Mouse (Mus musculus): ENCODE measurements around the gene Aifm1. TPM values are rescaled to one million over a fixed set of nuclear protein-coding genes. Genes with fewer than 3 reads are reported as not detected.

The Aifm1 gene
- total and polyA plus RNA-seq, 3 experiments: 7.0 to 71.4 (median 48.8) TPM

- DNase-seq (ENCODE audit: low spot score): no peak
- Histone ChIP-seq H3K4me3 (ENCODE audit: low read depth, low read length) (no peak overlapping the region), H3K36me3 (replicated peaks) (peaks cover 77% of the 10 kb centered on the region), H3K4me1 (ENCODE audit: insufficient read depth, low read depth, low read length) (no peaks in the 10 kb centered on the region), H3K27me3 (ENCODE audit: insufficient read depth, low read length) (no peaks in the 10 kb centered on the region), H3K9me3 (replicated peaks) (no peaks in the 10 kb centered on the region)
- no peak for TF ChIP-seq TAL1 (conservative IDR thresholded peaks at IDR 0.05; ENCODE audit: low read depth, low read length)
- TF ChIP-seq CTCF (IDR thresholded peaks at IDR 0.05; ENCODE audit: low read depth, low read length): no peak
- no peak for TF ChIP-seq GATA2 (IDR thresholded peaks at IDR 0.05; ENCODE audit: borderline replicate concordance, low read depth, low read length)
- TF ChIP-seq GATA1 (IDR thresholded peaks at IDR 0.05; ENCODE audit: borderline replicate concordance, low read length): no peak
- TF ChIP-seq POLR2AphosphoS5 (IDR thresholded peaks at IDR 0.05; ENCODE audit: insufficient replicate concordance, low read depth, low read length): no peak
- no peak for ATAC-seq (ENCODE audit: extremely low read depth, insufficient number of reproducible peaks, low FRiP score, poor library complexity, severe bottlenecking)
Measured at GRCm38 (mm10) chrX:48481687-48482086, 31.7 kb downstream of the Aifm1 start.

DNA sequence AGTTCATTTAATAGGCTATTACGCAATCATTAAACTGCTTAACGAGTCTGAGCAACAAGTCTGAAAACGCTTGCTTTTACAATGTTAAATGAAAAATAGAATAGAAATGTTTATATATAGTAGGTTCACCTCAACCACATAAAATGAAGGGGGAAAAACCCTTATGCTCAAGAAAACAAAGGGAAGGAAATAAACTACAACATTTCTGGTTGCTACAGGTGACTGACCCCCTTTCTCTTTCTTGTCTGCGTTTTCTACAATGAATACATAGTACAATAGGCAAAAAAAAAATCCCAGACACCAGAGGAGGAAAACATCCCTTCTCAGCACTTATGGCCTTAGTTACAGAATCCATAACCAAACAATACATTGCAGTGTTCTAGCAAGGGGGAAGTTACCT lies 32.3 kb downstream of the Aifm1 start:
- Histone ChIP-seq H3K4me3 (ENCODE audit: low read depth, low read length) (no peak overlapping the region), H3K36me3 (replicated peaks) (peaks cover 80% of the 10 kb centered on the region), H3K4me1 (ENCODE audit: insufficient read depth, low read depth, low read length) (no peaks in the 10 kb centered on the region), H3K27me3 (ENCODE audit: insufficient read depth, low read length) (no peaks in the 10 kb centered on the region), H3K9me3 (replicated peaks) (no peaks in the 10 kb centered on the region)
- ATAC-seq (ENCODE audit: extremely low read depth, insufficient number of reproducible peaks, low FRiP score, poor library complexity, severe bottlenecking) (no peak), DNase-seq (ENCODE audit: low spot score) (no peak)
- TF ChIP-seq POLR2AphosphoS5 (IDR thresholded peaks at IDR 0.05; ENCODE audit: insufficient replicate concordance, low read depth, low read length) (no peak), GATA2 (IDR thresholded peaks at IDR 0.05; ENCODE audit: borderline replicate concordance, low read depth, low read length) (no peak), TAL1 (conservative IDR thresholded peaks at IDR 0.05; ENCODE audit: low read depth, low read length) (no peak), GATA1 (IDR thresholded peaks at IDR 0.05; ENCODE audit: borderline replicate concordance, low read length) (no peak)

GRCm38 (mm10) chrX:48467355-48467946 lies 45.9 kb downstream of the Aifm1 start:
- ATAC-seq (ENCODE audit: extremely low read depth, insufficient number of reproducible peaks, low FRiP score, poor library complexity, severe bottlenecking): no peak

GRCm38 (mm10) chrX:48466174-48466573 lies 47.2 kb downstream of the Aifm1 start:
- H3K4me1 ChIP-seq (ENCODE audit: insufficient read depth, low read depth, low read length): peaks cover 13% of the 10 kb centered on the region
- no peak for ATAC-seq (ENCODE audit: extremely low read depth, insufficient number of reproducible peaks, low FRiP score, poor library complexity, severe bottlenecking)
- H3K4me3 ChIP-seq (ENCODE audit: low read depth, low read length): no peak overlapping the region
- no peak for TF ChIP-seq GATA1 (IDR thresholded peaks at IDR 0.05; ENCODE audit: borderline replicate concordance, low read length)
- no peak for DNase-seq (ENCODE audit: low spot score)
- H3K9me3 ChIP-seq (replicated peaks): no peaks in the 10 kb centered on the region
- no peaks in the 10 kb centered on the region for H3K36me3 ChIP-seq (replicated peaks)
- H3K27me3 ChIP-seq (ENCODE audit: insufficient read depth, low read length): no peaks in the 10 kb centered on the region

More at GRCm38 (mm10) chrX:48467355-48467946, 45.9 kb downstream of the Aifm1 start:
- DNase-seq (ENCODE audit: low spot score): no peak
- no peaks in the 10 kb centered on the region for H3K9me3 ChIP-seq (replicated peaks)
- H3K36me3 ChIP-seq (replicated peaks): no peaks in the 10 kb centered on the region
- TF ChIP-seq GATA2 (IDR thresholded peaks at IDR 0.05; ENCODE audit: borderline replicate concordance, low read depth, low read length): no peak
- no peak for TF ChIP-seq CTCF (IDR thresholded peaks at IDR 0.05; ENCODE audit: low read depth, low read length)
- no peak for TF ChIP-seq GATA1 (IDR thresholded peaks at IDR 0.05; ENCODE audit: borderline replicate concordance, low read length)
- no peak for TF ChIP-seq POLR2AphosphoS5 (IDR thresholded peaks at IDR 0.05; ENCODE audit: insufficient replicate concordance, low read depth, low read length)
- peaks cover 8% of the 10 kb centered on the region for H3K4me1 ChIP-seq (ENCODE audit: insufficient read depth, low read depth, low read length)
- no peaks in the 10 kb centered on the region for H3K27me3 ChIP-seq (ENCODE audit: insufficient read depth, low read length)
- H3K4me3 ChIP-seq (ENCODE audit: low read depth, low read length): no peak overlapping the region

DNA sequence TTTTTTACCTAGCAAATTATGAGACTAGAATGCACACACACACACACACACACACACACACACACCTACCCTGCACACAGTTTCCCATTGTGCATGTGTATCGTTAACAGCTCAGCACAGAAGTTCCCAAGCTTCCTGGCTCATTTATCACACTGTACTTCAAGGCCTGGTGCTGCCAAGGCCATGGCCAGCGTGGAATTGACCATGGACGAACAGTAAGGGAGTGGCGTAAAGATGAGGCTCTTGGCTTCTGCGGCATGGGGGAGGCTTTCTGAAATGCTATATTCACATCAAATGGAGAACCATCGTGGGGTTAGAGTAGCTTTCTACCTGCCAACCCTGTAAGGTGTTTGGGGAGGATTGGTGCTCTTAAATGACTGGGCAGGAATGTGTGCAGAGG lies 48.9 kb downstream of the Aifm1 start:
- no peak for ATAC-seq (ENCODE audit: extremely low read depth, insufficient number of reproducible peaks, low FRiP score, poor library complexity, severe bottlenecking)
- no peak for TF ChIP-seq GATA1 (IDR thresholded peaks at IDR 0.05; ENCODE audit: borderline replicate concordance, low read length)
- Histone ChIP-seq H3K4me3 (ENCODE audit: low read depth, low read length) (no peak overlapping the region), H3K27me3 (ENCODE audit: insufficient read depth, low read length) (no peaks in the 10 kb centered on the region), H3K36me3 (replicated peaks) (no peaks in the 10 kb centered on the region), H3K9me3 (replicated peaks) (no peaks in the 10 kb centered on the region), H3K4me1 (ENCODE audit: insufficient read depth, low read depth, low read length) (peaks cover 18% of the 10 kb centered on the region)
- DNase-seq (ENCODE audit: low spot score): no peak

DNA sequence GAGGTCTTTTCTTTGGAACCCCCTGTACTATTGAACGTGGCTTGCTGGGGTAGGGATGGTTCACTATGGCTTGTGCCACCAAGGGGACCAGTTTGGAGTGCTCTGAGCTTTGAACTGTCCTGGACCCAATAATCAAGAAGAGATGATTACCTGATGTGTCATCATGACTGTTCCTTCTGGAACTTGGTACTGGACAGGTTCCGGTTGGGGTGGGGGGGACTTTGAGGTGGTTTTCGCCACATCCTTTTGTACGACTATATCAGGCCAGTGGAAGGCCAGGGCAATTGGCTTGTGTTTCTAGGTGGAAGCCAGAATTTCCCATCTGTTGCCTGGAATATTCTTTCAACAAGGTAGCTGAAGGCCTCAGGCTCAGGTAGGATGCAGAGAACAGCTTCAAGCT lies 49.7 kb downstream of the Aifm1 start:
- DNase-seq (ENCODE audit: low spot score) (no peak), ATAC-seq (ENCODE audit: extremely low read depth, insufficient number of reproducible peaks, low FRiP score, poor library complexity, severe bottlenecking) (no peak)
- TF ChIP-seq GATA1 (IDR thresholded peaks at IDR 0.05; ENCODE audit: borderline replicate concordance, low read length) (no peak), POLR2AphosphoS5 (IDR thresholded peaks at IDR 0.05; ENCODE audit: insufficient replicate concordance, low read depth, low read length) (no peak), TAL1 (conservative IDR thresholded peaks at IDR 0.05; ENCODE audit: low read depth, low read length) (no peak), CTCF (IDR thresholded peaks at IDR 0.05; ENCODE audit: low read depth, low read length) (no peak), GATA2 (IDR thresholded peaks at IDR 0.05; ENCODE audit: borderline replicate concordance, low read depth, low read length) (no peak)
- Histone ChIP-seq H3K9me3 (replicated peaks) (no peaks in the 10 kb centered on the region), H3K4me3 (ENCODE audit: low read depth, low read length) (no peak overlapping the region), H3K36me3 (replicated peaks) (no peaks in the 10 kb centered on the region), H3K27me3 (ENCODE audit: insufficient read depth, low read length) (no peaks in the 10 kb centered on the region), H3K4me1 (ENCODE audit: insufficient read depth, low read depth, low read length) (peaks cover 18% of the 10 kb centered on the region)

Measured in G1E (cell line).